Mouse (Mus musculus) heart, postnatal 0 days (tissue): ENCODE data around the gene Cdc42bpg. TPM values are rescaled to one million over a fixed set of nuclear protein-coding genes. Genes with fewer than 3 reads are reported as not detected.
A peak's percentile ranks its signal among the peaks of the same experiment; 100 is the strongest.

Experiments used
- ATAC-seq: fragments of 200-750 bp; cut with Nextera tagmentation; 2 replicates; pipeline ENCODE4 v1.8.0; 2017; ENCODE audit warnings: low read depth, moderate number of reproducible peaks, moderate library complexity; ENCODE audit not compliant: insufficient read depth
- DNase-seq: peaks from one replicate; pipeline ENCODE4 v3.0.0-alpha.2; 2016; ENCODE audit warnings: low spot score
- H3K27ac ChIP-seq: fragments of 300-500 bp; sonication (generic); 2 replicates; pipeline ENCODE4 v1.5.1; 2014; ENCODE audit warnings: low read depth, mild to moderate bottlenecking
- H3K27me3 ChIP-seq: fragments of 300-500 bp; sonication (generic); 2 replicates; pipeline ENCODE4 v1.6.1; 2014; ENCODE audit warnings: low read length, mixed read lengths; ENCODE audit not compliant: control insufficient read depth, insufficient read depth
- H3K36me3 ChIP-seq: fragments of 300-500 bp; sonication (generic); replicated peaks from 2 replicates; pipeline ENCODE4 v1.6.1; 2014; ENCODE audit warnings: low read length, mixed read lengths; ENCODE audit not compliant: control insufficient read depth, insufficient read depth
- H3K4me1 ChIP-seq: fragments of 300-500 bp; sonication (generic); 2 replicates; pipeline ENCODE4 v1.6.1; 2014; ENCODE audit warnings: antibody characterized with exemption; ENCODE audit not compliant: control insufficient read depth, insufficient read depth
- H3K4me2 ChIP-seq: fragments of 300-500 bp; sonication (generic); 2 replicates; pipeline ENCODE4 v1.6.1; 2014; ENCODE audit warnings: low read depth, mild to moderate bottlenecking, low read length, moderate library complexity
- H3K4me3 ChIP-seq: fragments of 300-500 bp; sonication (generic); 2 replicates; pipeline ENCODE4 v1.5.1; 2014; ENCODE audit warnings: low read depth, low read length
- H3K9ac ChIP-seq: fragments of 300-500 bp; sonication (generic); replicated peaks from 2 replicates; pipeline ENCODE4 v1.6.1; 2014; ENCODE audit warnings: low read depth, low read length, mixed read lengths
- H3K9me3 ChIP-seq: fragments of 300-500 bp; sonication (generic); replicated peaks from 2 replicates; pipeline ENCODE4 v1.6.1; 2016; ENCODE audit warnings: low read length; ENCODE audit not compliant: control insufficient read depth
- CTCF ChIP-seq: IDR thresholded peaks from 2 replicates; pipeline ENCODE4 v1.5.1; 2016; ENCODE audit warnings: antibody characterized with exemption, control low read depth, low read depth
- EP300 ChIP-seq: IDR thresholded peaks from 2 replicates; pipeline ENCODE4 v1.6.1; 2016; ENCODE audit warnings: antibody characterized with exemption, low read depth
- WGBS: fragments of 180-500 bp; shearing (Covaris S2); extraction: QIAGEN DNeasy Blood & Tissue Kit; methylation state at CpG from one replicate; pipeline ENCODE4 v1.1.7; 2014; 5-methylcytosine and 5-hydroxymethylcytosine counted together
- polyA plus RNA-seq: library from polyadenylated mRNA; unstranded; fragments of >200 nt; fragmentation: Nextera tagmentation; extraction: Ambion mirVana; gene quantifications from 2 replicates; pipeline ENCODE4 v1.2.1, GENCODE M21; 2015
- total RNA-seq: library from RNA; depleted of rRNA; stranded (reverse); fragments of >200 nt; gene quantifications from 2 replicates; pipeline ENCODE4 v1.2.3, GENCODE M21; 2014; ENCODE audit warnings: low replicate concordance

Gene Cdc42bpg
- total and polyA plus RNA-seq, 2 experiments from 2014 or later: 0.51 to 9.5 TPM

GRCm38 (mm10) chr19:6262839-6263433 lies 43.3 kb upstream of the Cdc42bpg start:
- no peak for TF ChIP-seq CTCF
- no peak for TF ChIP-seq EP300
- Histone ChIP-seq H3K27ac (no peak overlapping the region), H3K4me2 (no peak overlapping the region), H3K36me3 (peaks cover 37% of the 10 kb centered on the region), H3K4me1 (no peaks in the 10 kb centered on the region), H3K4me3 (no peak overlapping the region), H3K9ac (no peak overlapping the region), H3K27me3 (no peaks in the 10 kb centered on the region), H3K9me3 (no peaks in the 10 kb centered on the region)
- DNase-seq: no peak
- ATAC-seq: no peak
- WGBS: 90% methylated on average over 8 of the region's 8 CpGs

GRCm38 (mm10) chr19:6264200-6264599 lies 42.1 kb upstream of the Cdc42bpg start:
- no peak overlapping the region for H3K4me2 ChIP-seq
- H3K27ac ChIP-seq: no peak overlapping the region
- ATAC-seq: no peak
- 70% methylated on average over 9 of the region's 9 CpGs for WGBS
- peaks cover 24% of the 10 kb centered on the region for H3K36me3 ChIP-seq
- H3K27me3 ChIP-seq: no peaks in the 10 kb centered on the region
- TF ChIP-seq CTCF: no peak
- no peak overlapping the region for H3K9ac ChIP-seq
- H3K4me3 ChIP-seq: no peak overlapping the region
- H3K4me1 ChIP-seq: no peaks in the 10 kb centered on the region
- H3K9me3 ChIP-seq: no peaks in the 10 kb centered on the region
- DNase-seq: no peak

GRCm38 (mm10) chr19:6264945-6265344 lies 41.3 kb upstream of the Cdc42bpg start:
- ATAC-seq (no peak), DNase-seq (no peak)
- Histone ChIP-seq H3K27me3 (no peaks in the 10 kb centered on the region), H3K9ac (no peak overlapping the region), H3K4me1 (no peaks in the 10 kb centered on the region), H3K4me2 (no peak overlapping the region), H3K9me3 (no peaks in the 10 kb centered on the region), H3K27ac (no peak overlapping the region), H3K4me3 (no peak overlapping the region), H3K36me3 (peaks cover 19% of the 10 kb centered on the region)
- WGBS: 73% methylated on average over 8 of the region's 8 CpGs
- TF ChIP-seq CTCF: no peak
- TF ChIP-seq EP300: no peak

- DNase-seq (no peak), ATAC-seq (no peak)
- WGBS: 62% methylated on average over 6 of the region's 6 CpGs
- Histone ChIP-seq H3K27ac (no peak overlapping the region), H3K27me3 (no peaks in the 10 kb centered on the region), H3K9me3 (no peaks in the 10 kb centered on the region), H3K4me3 (no peak overlapping the region), H3K9ac (no peak overlapping the region), H3K4me1 (no peaks in the 10 kb centered on the region), H3K36me3 (peaks cover 12% of the 10 kb centered on the region), H3K4me2 (no peak overlapping the region)
- TF ChIP-seq EP300 (no peak), CTCF (no peak)
Measured at GRCm38 (mm10) chr19:6265727-6266182, 40.5 kb upstream of the Cdc42bpg start.

GRCm38 (mm10) chr19:6267306-6268169 lies 38.7 kb upstream of the Cdc42bpg start:
- Histone ChIP-seq H3K27me3 (peaks cover 5% of the 10 kb centered on the region; the same call in 1 of the 2 replicates), H3K9me3 (no peaks in the 10 kb centered on the region), H3K27ac (no peak overlapping the region), H3K4me2 (no peak overlapping the region), H3K9ac (no peak overlapping the region), H3K36me3 (no peaks in the 10 kb centered on the region), H3K4me3 (no peak overlapping the region), H3K4me1 (no peaks in the 10 kb centered on the region)
- 47% methylated on average over 11 of the region's 11 CpGs for WGBS
- DNase-seq (no peak), ATAC-seq (peak; percentile 13)
- TF ChIP-seq CTCF (no peak), EP300 (peak; percentile 65; the same call in 1 of the 2 replicates)
